Mouse (Mus musculus): ENCODE results near the gene Cdk12.

- TF ChIP-seq ZC3H11A (IDR thresholded peaks at IDR 0.05; ENCODE audit: borderline replicate concordance, low read depth, low read length), result no peak
- TF ChIP-seq MAFK (IDR thresholded peaks at IDR 0.05; ENCODE audit: insufficient read depth, low read depth, low read length), result peak; percentile 41
- peak; percentile 88 for TF ChIP-seq ZNF384 (IDR thresholded peaks at IDR 0.05; ENCODE audit: low read depth, low read length)
Observed at GRCm38 (mm10) chr11:98201791-98202640, 843 bp upstream of the Cdk12 start.

Data from ES-E14 (cell line).